Mouse (Mus musculus) ES-E14 (cell line): ENCODE results near the gene Dmtf1.

Source experiments
- HCFC1 ChIP-seq: IDR thresholded peaks from 2 replicates; pipeline ENCODE4 v1.6.1; 2012; ENCODE audit warnings: low read length, inconsistent platforms, borderline replicate concordance; ENCODE audit not compliant: insufficient read depth
- ZC3H11A ChIP-seq: IDR thresholded peaks from 2 replicates; pipeline ENCODE4 v1.6.1; 2012; ENCODE audit warnings: low read depth, mild to moderate bottlenecking, inconsistent platforms, low read length, borderline replicate concordance

GRCm38 (mm10) chr5:9166366-9166765 lies 4.8 kb upstream of the Dmtf1 start:
- no peak for TF ChIP-seq ZC3H11A
- TF ChIP-seq HCFC1: no peak
